In genomic region chr4:139386869-139387319, GRCm38 (mm10) we compare ENCODE assay signal across 11 mouse cellular contexts. TPM values are rescaled to one million over a fixed set of nuclear protein-coding genes. Genes with fewer than 3 reads are reported as not detected.
DNase-seq lines count a peak whose midpoint lies in the region; ATAC-seq lines count a peak whose summit lies in the region.
"Had no signal": no experiment of that assay in that cellular context is flagged by ENCODE, and none has a peak within 500 bp of the region (broad histone marks: within the 10 kb centered on the region; RNA-seq: fewer than 3 reads in every experiment).

No protein-coding gene starts in this region.

- no peak overlapping the region for H3K4me2 ChIP-seq in midbrain, embryonic 11.5 days
- H3K4me2 ChIP-seq in midbrain, embryonic 16.5 days (ENCODE audit: low read length), result no peak overlapping the region
- peak overlapping the region; percentile 10; the same call in 1 of the 2 replicates for H3K4me2 ChIP-seq in liver, embryonic 11.5 days
- peak overlapping the region; percentile 50 for H3K4me2 ChIP-seq in stomach, embryonic 16.5 days (ENCODE audit: low read depth, low read length)

- peaks cover 6% of the 10 kb centered on the region; the same call in 1 of the 2 replicates for H3K36me3 ChIP-seq in midbrain, embryonic 11.5 days (ENCODE audit: control insufficient read depth, insufficient read depth, low read length)
- H3K36me3 ChIP-seq in midbrain, embryonic 16.5 days (ENCODE audit: control insufficient read depth, insufficient read depth, low read length), result peaks cover 14% of the 10 kb centered on the region
- H3K36me3 ChIP-seq in liver, embryonic 11.5 days (ENCODE audit: control insufficient read depth, insufficient read depth, low read length), result peaks cover 22% of the 10 kb centered on the region
- H3K36me3 ChIP-seq in stomach, embryonic 16.5 days (ENCODE audit: control insufficient read depth, insufficient read depth, low read length), result peaks cover 9% of the 10 kb centered on the region; the same call in 1 of the 2 replicates

- WGBS in midbrain, embryonic 11.5 days, result 64% methylated on average over 6 of the region's 6 CpGs
- 69% methylated on average over 6 of the region's 6 CpGs for WGBS in midbrain, embryonic 16.5 days
- 60% methylated on average over 6 of the region's 6 CpGs for WGBS in liver, embryonic 11.5 days
- 20% methylated on average over 6 of the region's 6 CpGs for WGBS in stomach, embryonic 16.5 days

- H3K9me3 ChIP-seq in midbrain, embryonic 11.5 days (ENCODE audit: control insufficient read depth, low read length), result no peaks in the 10 kb centered on the region
- H3K9me3 ChIP-seq in midbrain, embryonic 16.5 days (replicated peaks; ENCODE audit: control insufficient read depth, low read length, poor library complexity, severe bottlenecking), result no peaks in the 10 kb centered on the region
- no peaks in the 10 kb centered on the region for H3K9me3 ChIP-seq in liver, embryonic 11.5 days (ENCODE audit: control insufficient read depth, low read length)
- no peaks in the 10 kb centered on the region for H3K9me3 ChIP-seq in stomach, embryonic 16.5 days (replicated peaks; ENCODE audit: control insufficient read depth, low read length)
- H3K9me3 ChIP-seq: megakaryocyte, embryonic 14.5 days had no signal

- H3K27ac ChIP-seq in midbrain, embryonic 11.5 days (ENCODE audit: low read depth, low read length), result no peak overlapping the region
- H3K27ac ChIP-seq in midbrain, embryonic 16.5 days (ENCODE audit: low read length), result no peak overlapping the region
- peak overlapping the region; percentile 37; the same call in 1 of the 2 replicates for H3K27ac ChIP-seq in liver, embryonic 11.5 days (ENCODE audit: low read depth, low read length)
- peak overlapping the region; percentile 92 for H3K27ac ChIP-seq in stomach, embryonic 16.5 days (ENCODE audit: low read length)

- intact Hi-C loops in left cerebral cortex, postnatal 14 days (cut with DNase I), result no loop called here

- H3K4me3 ChIP-seq in midbrain, embryonic 11.5 days (ENCODE audit: low read depth, low read length), result no peak overlapping the region
- no peak overlapping the region for H3K4me3 ChIP-seq in midbrain, embryonic 16.5 days (ENCODE audit: low read depth, low read length)
- H3K4me3 ChIP-seq in liver, embryonic 11.5 days (ENCODE audit: low read depth, low read length), result no peak overlapping the region
- H3K4me3 ChIP-seq in stomach, embryonic 16.5 days (replicated peaks; ENCODE audit: low read length), result peak overlapping the region; percentile 11; the same call in 1 of the 2 replicates
- H3K4me3 ChIP-seq: megakaryocyte, embryonic 14.5 days had no signal

- no peak for ATAC-seq in midbrain, embryonic 11.5 days (ENCODE audit: low FRiP score)
- no peak for ATAC-seq in midbrain, embryonic 16.5 days
- ATAC-seq in liver, embryonic 11.5 days (replicated peaks; ENCODE audit: low FRiP score), result no peak
- peak; percentile 90 for ATAC-seq in stomach, embryonic 16.5 days (ENCODE audit: insufficient read depth, low FRiP score)

- peak; percentile 14 for DNase-seq in midbrain, embryonic 11.5 days (ENCODE audit: low spot score, missing footprints)
- DNase-seq in fat pad, adult 2 months (ENCODE audit: extremely low read depth, low read depth, low spot score), result peak; percentile 86
- DNase-seq in liver, embryonic 11.5 days (ENCODE audit: low spot score), result no peak
- no peak for DNase-seq in T-cell, adult 2 months (ENCODE audit: low spot score)
- DNase-seq in left cerebral cortex, postnatal 14 days (ENCODE audit: low spot score in 2 of 2), result no peak
- no peak for DNase-seq in cerebellum, postnatal 14 days
- DNase-seq: gastrocnemius, postnatal 36 days; spleen, adult 18-20 months had no signal

- H3K4me1 ChIP-seq in midbrain, embryonic 11.5 days (ENCODE audit: control insufficient read depth, insufficient read depth, low read length), result peaks cover 5% of the 10 kb centered on the region
- H3K4me1 ChIP-seq in midbrain, embryonic 16.5 days (ENCODE audit: control insufficient read depth, insufficient read depth, low read length), result peaks cover 10% of the 10 kb centered on the region
- peaks cover 28% of the 10 kb centered on the region for H3K4me1 ChIP-seq in liver, embryonic 11.5 days (replicated peaks; ENCODE audit: control insufficient read depth, insufficient read depth, low read length)
- peaks cover 40% of the 10 kb centered on the region for H3K4me1 ChIP-seq in stomach, embryonic 16.5 days (ENCODE audit: control insufficient read depth, insufficient read depth, low read length)

- H3K27me3 ChIP-seq in midbrain, embryonic 11.5 days (ENCODE audit: control insufficient read depth, insufficient read depth, low read length), result no peaks in the 10 kb centered on the region
- no peaks in the 10 kb centered on the region for H3K27me3 ChIP-seq in midbrain, embryonic 16.5 days (ENCODE audit: control insufficient read depth, insufficient read depth, low read depth, low read length)
- H3K27me3 ChIP-seq in liver, embryonic 11.5 days (replicated peaks; ENCODE audit: control insufficient read depth, insufficient read depth, low read length), result no peaks in the 10 kb centered on the region
- no peaks in the 10 kb centered on the region for H3K27me3 ChIP-seq in stomach, embryonic 16.5 days (ENCODE audit: control insufficient read depth, insufficient read depth, low read length)
- H3K27me3 ChIP-seq: megakaryocyte, embryonic 14.5 days had no signal

- H3K9ac ChIP-seq in midbrain, embryonic 11.5 days (ENCODE audit: low read length), result no peak overlapping the region
- no peak overlapping the region for H3K9ac ChIP-seq in midbrain, embryonic 16.5 days (ENCODE audit: low read depth, low read length)
- H3K9ac ChIP-seq in liver, embryonic 11.5 days (ENCODE audit: low read depth, low read length), result no peak overlapping the region
- peak overlapping the region; percentile 21; the same call in 1 of the 2 replicates for H3K9ac ChIP-seq in stomach, embryonic 16.5 days (ENCODE audit: low read length)

RNA-seq across cellular contexts. Expression of gene Ubr4, which starts 34.5 kb away (rescaled TPM):
- 63.6 and 79.2 TPM in 2 replicates for polyA plus RNA-seq in midbrain, embryonic 11.5 days (2014; fragmentation: Nextera tagmentation; extraction: Ambion mirVana)
- polyA plus RNA-seq in midbrain, embryonic 16.5 days (2015; fragmentation: Nextera tagmentation; extraction: Ambion mirVana), result 78.6 and 86.2 TPM in 2 replicates
- polyA plus RNA-seq in liver, embryonic 11.5 days (2014; fragmentation: Nextera tagmentation; extraction: Ambion mirVana), result 79.0 and 86.9 TPM in 2 replicates
- 56.9 and 59.9 TPM in 2 replicates for polyA plus RNA-seq in stomach, embryonic 16.5 days (2015; fragmentation: Nextera tagmentation; extraction: Ambion mirVana)
- 100 to 1,000 TPM; 158 to 164 TPM for total RNA-seq in left cerebral cortex, postnatal 14 days (2021)

RNA-seq across cellular contexts. Expression of gene Emc1, which starts 34.5 kb away (rescaled TPM):
- 18.1 and 18.8 TPM in 2 replicates for polyA plus RNA-seq in midbrain, embryonic 11.5 days (2014; fragmentation: Nextera tagmentation; extraction: Ambion mirVana)
- polyA plus RNA-seq in midbrain, embryonic 16.5 days (2015; fragmentation: Nextera tagmentation; extraction: Ambion mirVana), result 47.7 and 49.4 TPM in 2 replicates
- 32.9 and 34.0 TPM in 2 replicates for polyA plus RNA-seq in liver, embryonic 11.5 days (2014; fragmentation: Nextera tagmentation; extraction: Ambion mirVana)
- polyA plus RNA-seq in stomach, embryonic 16.5 days (2015; fragmentation: Nextera tagmentation; extraction: Ambion mirVana), result 24.8 and 25.5 TPM in 2 replicates
- 10 to 100 TPM; 77.7 to 82.3 TPM for total RNA-seq in left cerebral cortex, postnatal 14 days (2021)

RNA-seq across cellular contexts. Expression of gene Mrto4, which starts 34.5 kb away (rescaled TPM):
- polyA plus RNA-seq in midbrain, embryonic 11.5 days (2014; fragmentation: Nextera tagmentation; extraction: Ambion mirVana), result 114 and 122 TPM in 2 replicates
- 81.8 and 82.1 TPM in 2 replicates for polyA plus RNA-seq in midbrain, embryonic 16.5 days (2015; fragmentation: Nextera tagmentation; extraction: Ambion mirVana)
- polyA plus RNA-seq in liver, embryonic 11.5 days (2014; fragmentation: Nextera tagmentation; extraction: Ambion mirVana), result 241 and 259 TPM in 2 replicates
- polyA plus RNA-seq in stomach, embryonic 16.5 days (2015; fragmentation: Nextera tagmentation; extraction: Ambion mirVana), result 81.4 and 87.1 TPM in 2 replicates
- 10 to 100 TPM; 38.2 to 48.5 TPM for total RNA-seq in left cerebral cortex, postnatal 14 days (2021)

Comparison
In these comparisons a context has a peak if more than half of its experiments do, and no peak if none do; other contexts are left out.
1. DNase-seq: peak in midbrain, embryonic 11.5 days (single experiment) and fat pad, adult 2 months (single experiment); none in liver, embryonic 11.5 days (single experiment), T-cell, adult 2 months (single experiment), left cerebral cortex, postnatal 14 days (0 of 2) and cerebellum, postnatal 14 days (0 of 2).
2. H3K27ac ChIP-seq: peak in liver, embryonic 11.5 days (single experiment) and stomach, embryonic 16.5 days (single experiment); none in midbrain, embryonic 11.5 days (single experiment) and midbrain, embryonic 16.5 days (single experiment).
3. H3K4me2 ChIP-seq: peak in liver, embryonic 11.5 days (single experiment) and stomach, embryonic 16.5 days (single experiment); none in midbrain, embryonic 11.5 days (single experiment) and midbrain, embryonic 16.5 days (single experiment).